Mouse (Mus musculus): Measurements from ENCODE around the gene Tars2. TPM values are rescaled to one million over a fixed set of nuclear protein-coding genes. Genes with fewer than 3 reads are reported as not detected.

Tars2 gene
- total RNA-seq, 2 experiments from 2014 or later, result 37.3 to 40.8 TPM

GRCm38 (mm10) chr3:95739353-95740104 lies 20.5 kb downstream of the Tars2 start, which contains the start of gene Ecm1:
Gene Ecm1, minus strand, starts transcription at chr3:95739569.
- DNase-seq (ENCODE audit: low spot score in 2 of 2), result peak; percentile 31 to 48
- intact Hi-C loops (cut with DNase I), result no loop called here

- DNase-seq (ENCODE audit: low spot score in 2 of 2), result no peak
- intact Hi-C loops (cut with DNase I), result no loop called here
Observed at GRCm38 (mm10) chr3:95735071-95735670, 24.8 kb downstream of the Tars2 start.

DNA sequence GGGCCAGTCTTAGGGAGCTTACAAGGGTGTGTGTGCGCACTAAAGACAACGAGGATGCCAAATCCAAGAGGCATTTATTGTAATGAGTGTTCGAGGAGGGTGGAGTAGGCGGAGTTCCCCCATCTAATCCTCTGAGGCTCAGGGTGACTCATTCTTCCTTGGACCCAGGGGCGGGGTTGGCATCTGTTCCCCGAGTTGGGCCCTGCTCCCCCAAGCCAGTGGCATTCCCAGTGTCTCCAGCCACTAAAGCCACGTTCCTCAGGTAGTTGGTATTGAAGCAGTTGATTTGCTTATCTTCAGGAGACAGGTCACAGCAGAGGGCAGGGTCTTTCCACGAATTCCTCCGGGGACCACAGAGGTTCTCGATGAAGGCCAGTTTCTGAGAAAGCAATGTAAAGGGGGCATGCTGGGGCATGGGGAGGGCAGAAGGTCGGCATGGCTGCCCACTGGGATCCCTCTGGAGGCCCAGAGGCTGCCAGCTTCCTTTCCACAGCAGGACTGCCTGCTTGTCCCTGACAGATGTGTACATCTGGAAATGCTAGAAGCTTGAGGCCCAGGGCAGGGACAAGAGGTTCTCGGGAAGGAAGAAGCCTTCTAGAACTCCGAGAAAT lies 25.8 kb downstream of the Tars2 start:
- DNase-seq (ENCODE audit: low spot score in 2 of 2), result no peak
- intact Hi-C loops (cut with DNase I), result no loop called here

DNA sequence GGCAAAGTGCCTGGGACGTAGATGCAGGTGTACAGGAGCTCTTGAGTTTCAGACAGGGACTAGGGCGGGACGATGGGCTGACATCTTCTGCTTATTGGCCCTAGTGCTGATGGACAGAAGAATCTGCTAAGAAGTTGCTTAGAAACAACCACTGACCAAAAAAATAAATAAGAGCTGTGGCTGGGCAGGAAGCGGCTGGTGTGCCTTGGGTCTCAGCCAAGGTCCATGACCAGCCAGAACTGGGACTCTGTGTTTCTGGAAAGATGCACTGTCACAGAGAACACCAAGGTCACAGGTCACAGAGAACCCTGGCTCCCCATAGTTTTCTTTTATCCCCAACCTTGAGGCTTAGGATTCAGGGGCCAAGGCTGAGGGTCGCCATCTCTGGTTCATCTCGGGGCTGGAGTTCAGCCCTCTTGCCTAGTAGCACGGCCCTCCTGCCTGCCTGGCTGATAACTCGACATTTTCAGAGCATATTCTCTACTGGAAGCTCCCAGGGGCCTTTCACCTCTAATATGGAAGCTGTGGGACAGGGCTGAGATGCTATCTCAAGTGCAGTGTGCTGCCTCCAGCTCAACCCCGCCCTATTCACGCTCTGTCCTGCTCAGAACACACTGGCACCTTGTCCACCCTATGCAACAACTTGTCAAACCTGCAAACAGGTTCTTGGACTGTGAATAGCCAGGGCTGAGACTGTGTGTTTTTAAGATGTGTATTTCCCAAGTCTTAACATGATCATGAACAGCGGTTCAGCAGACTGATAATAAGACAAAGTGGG lies 27.1 kb downstream of the Tars2 start:
- peak in 1 of 2 experiments; percentile 46 for DNase-seq (ENCODE audit: low spot score in 2 of 2)
- intact Hi-C loops (cut with DNase I), result no loop called here

DNA sequence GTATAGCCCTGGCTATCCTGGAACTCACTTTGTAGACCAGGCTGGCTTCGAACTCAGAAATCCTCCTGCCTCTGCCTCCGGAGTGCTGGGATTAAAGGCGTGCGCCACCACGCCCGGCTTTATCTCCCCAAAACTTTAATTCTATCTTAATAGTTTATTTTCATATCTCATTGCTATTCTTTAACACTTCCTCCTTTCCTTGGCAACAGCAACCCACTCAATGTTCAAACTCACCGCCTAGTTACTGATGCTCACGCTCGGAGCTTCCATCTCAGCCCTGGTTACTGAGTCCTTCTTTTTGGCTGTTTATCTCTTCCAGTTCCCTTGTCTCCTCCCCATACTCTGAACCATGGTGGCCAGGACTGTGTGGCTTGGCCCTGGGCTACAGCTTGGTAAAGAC lies 27.7 kb downstream of the Tars2 start:
- peak; percentile 36 to 51 for DNase-seq (ENCODE audit: low spot score in 2 of 2)
- intact Hi-C loops (cut with DNase I), result no loop called here

DNA sequence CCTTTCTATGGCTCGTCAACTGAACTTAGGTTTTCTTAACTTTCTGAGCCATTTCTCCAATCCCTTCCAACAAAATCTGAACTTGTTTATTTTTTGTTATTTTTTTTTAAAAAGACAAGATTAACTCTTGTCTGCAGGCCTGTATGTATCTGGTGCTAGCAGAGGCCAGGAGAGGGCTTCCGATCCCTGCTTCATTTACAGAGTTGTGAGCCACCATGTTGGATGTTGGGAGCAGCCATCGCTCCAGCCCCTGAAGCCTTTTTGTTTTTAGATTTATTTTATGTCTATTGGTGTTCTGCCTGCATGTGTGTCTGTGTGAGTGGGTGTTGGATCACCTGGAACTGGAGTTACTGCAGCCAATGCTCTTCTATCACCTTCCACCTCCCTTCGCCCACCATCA lies 28.2 kb downstream of the Tars2 start:
- intact Hi-C loops (cut with DNase I), result no loop called here
- DNase-seq (ENCODE audit: low spot score in 2 of 2), result no peak

DNA sequence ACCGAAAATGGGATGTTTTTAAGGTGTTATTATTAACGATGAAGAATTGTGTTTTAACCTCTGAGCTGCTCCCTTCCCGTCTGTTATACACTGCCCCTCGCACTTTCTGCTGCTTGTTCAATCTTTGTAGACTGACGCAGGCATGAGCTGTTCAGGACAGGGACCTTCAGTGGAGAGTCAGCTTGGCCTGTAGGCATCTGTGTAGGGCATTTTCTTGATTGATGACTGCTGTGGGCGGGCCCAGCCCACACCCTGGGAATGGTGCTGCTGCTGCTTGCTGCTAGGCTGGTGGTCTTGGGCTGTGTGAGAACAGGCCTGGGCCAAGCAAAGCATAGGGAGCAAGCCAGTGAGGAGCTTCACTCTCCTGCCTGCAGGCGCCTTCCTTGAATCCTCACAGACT lies 29.6 kb downstream of the Tars2 start:
- DNase-seq (ENCODE audit: low spot score in 2 of 2), result no peak
- intact Hi-C loops (cut with DNase I), result no loop called here

DNA sequence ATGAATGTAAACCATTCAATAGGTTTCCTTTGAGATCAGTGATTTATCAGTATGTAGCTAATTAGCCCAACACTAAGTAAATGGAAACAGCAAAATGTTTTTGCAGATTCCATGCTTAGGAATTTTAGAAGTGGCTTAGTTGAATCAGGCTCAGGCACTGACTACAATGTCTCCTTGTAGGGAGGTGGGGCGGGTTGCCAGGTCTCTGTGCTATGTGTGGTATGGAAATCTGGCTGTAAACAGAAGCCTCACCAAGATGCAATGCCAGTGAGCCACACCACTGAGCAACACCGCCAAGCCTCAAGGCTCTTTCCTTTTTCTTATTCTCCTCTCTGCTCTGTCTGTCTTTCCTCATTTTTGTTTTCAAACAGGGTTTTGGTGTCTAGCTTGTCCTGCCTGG lies 31.1 kb downstream of the Tars2 start:
- no peak for DNase-seq (ENCODE audit: low spot score in 2 of 2)
- intact Hi-C loops (cut with DNase I), result no loop called here

DNA sequence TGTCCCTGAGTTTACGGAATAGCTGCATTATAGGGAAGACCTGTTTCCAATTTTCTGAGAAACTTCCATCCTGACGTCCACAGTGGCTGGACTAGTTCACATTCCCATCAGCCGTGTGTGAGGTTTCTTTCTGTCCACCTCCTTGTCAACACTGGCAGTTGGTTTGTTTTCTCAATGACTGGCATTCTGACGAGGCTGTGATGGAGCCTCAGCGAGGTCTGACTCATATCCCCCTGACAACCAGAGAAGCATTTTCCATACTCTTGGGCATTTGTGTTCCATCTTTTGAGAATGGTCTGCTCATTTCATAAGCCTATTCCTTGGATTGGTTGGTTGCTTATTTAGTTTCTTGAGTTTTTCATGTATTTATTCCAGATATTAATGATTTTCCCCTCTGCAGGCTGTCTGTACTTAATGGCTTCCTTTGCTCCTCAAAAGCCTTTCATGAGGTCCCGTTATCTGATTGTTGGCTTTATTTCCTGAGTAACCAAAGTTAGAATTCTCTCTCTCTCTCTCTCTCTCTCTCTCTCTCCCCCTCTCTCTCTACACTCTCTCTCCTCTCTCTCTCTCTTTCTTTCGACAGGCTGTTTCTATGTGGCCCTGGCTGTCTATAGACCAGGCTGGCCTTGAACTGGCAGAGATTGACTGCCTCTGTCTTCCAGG lies 33.2 kb downstream of the Tars2 start:
- no peak for DNase-seq (ENCODE audit: low spot score in 2 of 2)

DNA sequence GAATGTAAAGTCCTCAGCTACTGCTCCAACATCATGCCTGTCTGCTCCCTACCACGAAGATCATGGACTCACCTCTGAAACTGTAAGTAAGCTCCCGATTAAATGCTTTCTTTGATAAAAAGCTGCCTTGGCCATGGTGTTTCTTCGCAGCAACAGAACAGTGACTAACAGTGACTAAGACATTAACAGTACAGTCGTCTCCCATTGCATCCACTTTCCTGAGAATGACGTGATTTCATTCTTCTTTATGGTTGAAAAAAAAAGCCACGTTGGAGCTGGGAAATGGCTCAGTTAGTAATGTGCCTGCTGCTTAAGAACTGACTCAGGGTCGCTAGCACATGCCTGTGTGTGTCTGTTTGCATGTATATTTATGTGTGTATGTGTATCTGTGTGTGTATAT lies 34.1 kb downstream of the Tars2 start:
- intact Hi-C loops (cut with DNase I), result no loop called here
- DNase-seq (ENCODE audit: low spot score in 2 of 2), result no peak

More for the DNA sequence above, 33.2 kb downstream of the Tars2 start:
- intact Hi-C loops (cut with DNase I), result no loop called here

GRCm38 (mm10) chr3:95722386-95722785 lies 37.6 kb downstream of the Tars2 start:
- intact Hi-C loops (cut with DNase I), result no loop called here
- no peak for DNase-seq (ENCODE audit: low spot score in 2 of 2)

DNA sequence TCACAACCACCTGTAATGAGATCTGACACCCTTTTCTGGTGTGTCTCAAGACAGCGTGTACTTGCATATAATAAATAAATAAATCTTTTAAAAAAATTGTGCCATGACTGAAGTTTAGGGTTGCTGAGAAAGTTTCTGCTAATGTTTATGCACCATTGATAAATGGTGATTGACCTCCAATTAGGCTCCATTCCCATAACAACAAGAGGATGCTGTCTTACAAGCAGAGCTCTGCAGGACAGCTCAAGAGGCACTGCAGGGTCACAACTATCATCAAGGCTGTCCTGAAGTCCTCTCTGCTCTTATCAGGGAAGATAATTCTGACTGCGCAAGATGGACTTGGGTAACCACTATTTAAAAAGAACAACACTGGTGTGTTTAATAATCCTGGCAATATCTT lies 41.9 kb downstream of the Tars2 start:
- DNase-seq (ENCODE audit: low spot score in 2 of 2), result no peak
- intact Hi-C loops (cut with DNase I), result no loop called here

- intact Hi-C loops (cut with DNase I), result no loop called here
- no peak for DNase-seq (ENCODE audit: low spot score in 2 of 2)
Observed at GRCm38 (mm10) chr3:95716075-95716474, 43.9 kb downstream of the Tars2 start.

DNA sequence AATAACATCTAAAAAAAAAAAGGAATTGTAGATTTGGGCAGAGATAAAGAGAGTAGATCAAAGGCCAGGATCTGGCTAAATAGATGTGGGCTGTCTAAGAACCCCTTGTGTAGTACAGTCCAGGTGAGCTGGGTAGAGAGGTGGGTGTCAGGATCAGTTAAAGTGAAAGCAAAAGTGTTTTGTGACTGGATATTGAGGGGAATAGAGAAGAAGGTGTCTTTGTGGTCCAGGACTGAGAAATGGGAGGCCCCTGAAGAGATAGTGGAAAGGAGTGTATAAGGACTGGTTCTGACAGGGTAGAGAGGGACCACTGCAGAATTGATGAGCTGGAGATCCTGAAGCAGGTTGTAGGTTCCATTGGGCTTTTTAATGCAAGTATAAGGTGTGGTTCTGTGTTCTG lies 50.0 kb downstream of the Tars2 start:
- intact Hi-C loops (cut with DNase I), result no loop called here
- DNase-seq (ENCODE audit: low spot score in 2 of 2), result no peak

DNA sequence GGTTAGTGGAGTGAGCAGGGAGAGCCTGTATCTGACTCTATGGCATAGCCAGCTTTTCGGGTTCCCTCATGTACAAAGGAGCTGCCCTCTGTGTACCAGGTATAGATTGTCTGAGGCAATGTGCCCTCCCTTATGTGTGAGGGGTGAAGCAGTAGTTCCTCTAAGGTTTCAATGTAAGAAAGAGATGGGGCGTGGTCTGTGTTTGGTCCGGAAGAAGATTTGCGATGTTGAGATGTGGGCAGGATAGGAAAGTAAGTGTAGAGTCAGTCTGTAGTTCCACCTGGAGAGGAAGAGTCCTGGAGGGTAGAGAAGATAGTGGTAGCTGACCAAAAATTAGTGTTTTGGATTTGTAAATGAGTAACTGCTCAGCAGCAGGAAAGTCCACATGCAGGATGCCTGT lies 51.0 kb downstream of the Tars2 start:
- intact Hi-C loops (cut with DNase I), result no loop called here

GRCm38 (mm10) chr3:95707497-95707896 lies 52.5 kb downstream of the Tars2 start:
- no peak for DNase-seq (ENCODE audit: low spot score in 2 of 2)
- intact Hi-C loops (cut with DNase I), result no loop called here

More for the DNA sequence above, 51.0 kb downstream of the Tars2 start:
- no peak for DNase-seq (ENCODE audit: low spot score in 2 of 2)

DNA sequence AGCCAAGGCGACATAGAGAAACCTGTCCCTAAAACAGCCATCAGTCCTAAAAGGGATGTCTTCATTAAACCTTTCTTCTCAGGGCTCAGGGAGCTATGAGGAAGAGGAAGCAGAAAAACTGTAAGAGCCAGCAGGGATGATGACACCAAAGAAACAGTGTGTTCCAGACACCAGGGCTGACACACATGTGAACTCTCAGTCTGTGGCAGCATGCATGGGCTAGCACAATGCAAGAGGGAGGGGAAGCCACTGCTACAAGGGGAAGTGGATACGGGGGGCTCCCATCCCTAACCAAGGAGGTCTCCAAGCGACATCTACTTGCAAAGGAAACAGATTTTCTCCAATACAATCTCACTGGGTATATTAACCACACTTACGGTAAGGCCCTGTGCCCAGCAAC lies 53.7 kb downstream of the Tars2 start:
- DNase-seq (ENCODE audit: low spot score in 2 of 2), result no peak
- intact Hi-C loops (cut with DNase I), result no loop called here

GRCm38 (mm10) chr3:95704612-95705011 lies 55.4 kb downstream of the Tars2 start:
- intact Hi-C loops (cut with DNase I), result no loop called here
- DNase-seq (ENCODE audit: low spot score in 2 of 2), result no peak

DNA sequence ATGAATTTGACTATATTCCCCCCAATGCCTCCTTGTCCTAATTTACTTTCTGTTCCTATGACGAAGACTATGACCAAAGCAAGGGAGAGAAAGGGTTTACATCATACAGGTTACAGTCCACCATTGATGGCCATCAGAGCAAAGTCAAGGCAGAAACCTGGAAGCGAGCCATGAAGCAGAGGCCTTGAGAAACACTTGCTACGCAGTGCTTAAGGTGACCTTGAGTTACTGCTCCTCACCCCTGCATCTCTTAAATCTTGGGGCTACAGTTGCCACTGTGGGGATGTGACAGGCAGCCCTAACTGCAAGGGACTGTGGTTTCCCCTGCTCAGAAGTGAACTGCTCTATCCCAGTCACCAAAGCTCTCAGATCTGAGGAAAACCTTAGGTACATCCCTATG lies 56.7 kb downstream of the Tars2 start:
- no peak for DNase-seq (ENCODE audit: low spot score in 2 of 2)
- intact Hi-C loops (cut with DNase I), result no loop called here

Measured in left cerebral cortex, postnatal 14 days (tissue).